Comparison of ENCODE assay signal across 8 mouse cellular contexts in the genomic region with DNA sequence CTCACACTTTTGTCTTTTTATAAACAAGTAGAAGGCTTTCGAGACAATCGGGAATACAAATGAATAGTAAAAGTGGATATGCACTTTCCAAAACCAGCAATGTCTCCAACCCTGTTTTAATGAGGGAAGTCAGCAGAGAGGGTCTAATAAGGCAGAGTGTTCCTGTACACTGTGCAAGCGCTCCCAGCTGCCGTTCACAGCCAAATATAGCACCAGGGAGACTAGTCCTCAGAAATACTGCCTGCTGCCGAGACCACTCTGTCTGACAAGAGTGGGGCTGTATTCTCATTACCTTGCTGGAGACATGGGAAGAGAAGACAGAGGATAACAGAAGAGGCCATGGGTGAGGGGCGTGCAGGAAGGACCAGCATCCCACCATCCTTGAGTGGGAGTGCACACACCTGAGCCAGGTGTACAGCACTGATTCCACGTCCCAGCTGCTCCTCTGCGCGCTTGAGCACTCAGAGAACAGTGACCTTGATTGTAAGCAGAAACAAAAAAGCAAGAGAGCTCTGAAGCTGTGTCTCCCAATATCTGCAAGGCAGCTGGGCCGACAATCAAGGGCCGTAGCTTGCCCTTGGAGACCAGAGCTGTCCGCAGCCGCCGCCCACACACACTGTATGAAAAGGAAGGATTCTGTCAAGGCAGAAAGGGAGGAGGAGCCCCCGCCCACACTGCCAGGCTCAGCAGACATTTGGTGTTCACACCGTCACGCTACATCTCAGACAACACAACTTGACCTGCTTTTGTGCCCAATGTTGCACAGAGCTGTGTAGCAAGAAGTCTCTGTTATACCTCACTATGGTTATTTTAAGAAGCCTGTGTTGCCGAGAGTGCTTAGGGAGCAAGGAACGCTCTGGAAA.
DNase-seq lines count a peak whose midpoint lies in the region; ATAC-seq lines count a peak whose summit lies in the region.
"Had no signal": no experiment of that assay in that cellular context is flagged by ENCODE, and none has a peak within 500 bp of the region (broad histone marks: within the 10 kb centered on the region; RNA-seq: fewer than 3 reads in every experiment).

No protein-coding gene starts in this region.

- H3K9me3 ChIP-seq in kidney, embryonic 16.5 days (ENCODE audit: low read length) = no peaks in the 10 kb centered on the region
- H3K9me3 ChIP-seq: stomach, embryonic 15.5 days had no signal

- H3K36me3 ChIP-seq in kidney, embryonic 16.5 days (ENCODE audit: insufficient read depth, low read length) = no peaks in the 10 kb centered on the region
- H3K36me3 ChIP-seq: stomach, embryonic 15.5 days had no signal

- H3K4me1 ChIP-seq in kidney, embryonic 16.5 days (ENCODE audit: insufficient read depth, low read length) = peaks cover 3% of the 10 kb centered on the region; the same call in 1 of the 2 replicates
- H3K4me1 ChIP-seq: stomach, embryonic 15.5 days had no signal

- H3K27me3 ChIP-seq in kidney, embryonic 16.5 days (ENCODE audit: insufficient read depth, low read length) = no peaks in the 10 kb centered on the region
- H3K27me3 ChIP-seq: stomach, embryonic 15.5 days had no signal

- peak; percentile 64 for DNase-seq in ovary, adult 18-20 months (ENCODE audit: low spot score)
- DNase-seq in ovary, postnatal 14 days (ENCODE audit: low spot score) = no peak
- DNase-seq in heart, postnatal 14 days = peak; percentile 30 to 53
- peak; percentile 69 to 87 for DNase-seq in left cerebral cortex, postnatal 14 days (ENCODE audit: low spot score in 2 of 2)
- peak; percentile 75 for DNase-seq in testis, postnatal 10 days (ENCODE audit: low spot score)
- DNase-seq in spleen, postnatal 10 days (ENCODE audit: low spot score in 2 of 2) = no peak

- H3K4me3 ChIP-seq in kidney, embryonic 16.5 days (ENCODE audit: low read length) = no peak overlapping the region
- H3K4me3 ChIP-seq: stomach, embryonic 15.5 days had no signal

- no peak overlapping the region for H3K4me2 ChIP-seq in kidney, embryonic 16.5 days (replicated peaks; ENCODE audit: low read depth, low read length)
- H3K4me2 ChIP-seq: stomach, embryonic 15.5 days had no signal

- H3K27ac ChIP-seq in kidney, embryonic 16.5 days (ENCODE audit: low read length) = no peak overlapping the region
- H3K27ac ChIP-seq: stomach, embryonic 15.5 days had no signal

- intact Hi-C loops in heart, postnatal 14 days (cut with DNase I) = no loop called here
- intact Hi-C loops in left cerebral cortex, postnatal 14 days (cut with DNase I) = loop anchor here (10.0 kb wide), 1 partner anchor 184 kb away; no protein-coding TSS in a partner anchor

- no peak overlapping the region for H3K9ac ChIP-seq in kidney, embryonic 16.5 days (replicated peaks; ENCODE audit: low read length)
- H3K9ac ChIP-seq: stomach, embryonic 15.5 days had no signal

- 45% methylated on average over 19 of the region's 19 CpGs for WGBS in kidney, embryonic 16.5 days

- no peak for ATAC-seq in kidney, embryonic 16.5 days (ENCODE audit: low FRiP score, low TSS enrichment)

Comparison
In these comparisons a context has a peak if more than half of its experiments do, and no peak if none do; other contexts are left out.
1. DNase-seq: peak in ovary, adult 18-20 months (single experiment), heart, postnatal 14 days (2 of 2), left cerebral cortex, postnatal 14 days (2 of 2) and testis, postnatal 10 days (single experiment); none in ovary, postnatal 14 days (single experiment) and spleen, postnatal 10 days (0 of 2).